Mouse (Mus musculus) embryo, embryonic 9.5 days (tissue): ENCODE measurements around the gene Cpeb3.
"Not testable (repeated sequence)": the region's sequence is repeated elsewhere in the genome, so short reads cannot be mapped to it uniquely, and the experiment has no call there.

ENCODE experiments used
- DNase-seq: peaks from one replicate; pipeline ENCODE4 v3.0.0-alpha.2; 2017; ENCODE audit errors: extremely low spot score

Cpeb3 gene

DNA sequence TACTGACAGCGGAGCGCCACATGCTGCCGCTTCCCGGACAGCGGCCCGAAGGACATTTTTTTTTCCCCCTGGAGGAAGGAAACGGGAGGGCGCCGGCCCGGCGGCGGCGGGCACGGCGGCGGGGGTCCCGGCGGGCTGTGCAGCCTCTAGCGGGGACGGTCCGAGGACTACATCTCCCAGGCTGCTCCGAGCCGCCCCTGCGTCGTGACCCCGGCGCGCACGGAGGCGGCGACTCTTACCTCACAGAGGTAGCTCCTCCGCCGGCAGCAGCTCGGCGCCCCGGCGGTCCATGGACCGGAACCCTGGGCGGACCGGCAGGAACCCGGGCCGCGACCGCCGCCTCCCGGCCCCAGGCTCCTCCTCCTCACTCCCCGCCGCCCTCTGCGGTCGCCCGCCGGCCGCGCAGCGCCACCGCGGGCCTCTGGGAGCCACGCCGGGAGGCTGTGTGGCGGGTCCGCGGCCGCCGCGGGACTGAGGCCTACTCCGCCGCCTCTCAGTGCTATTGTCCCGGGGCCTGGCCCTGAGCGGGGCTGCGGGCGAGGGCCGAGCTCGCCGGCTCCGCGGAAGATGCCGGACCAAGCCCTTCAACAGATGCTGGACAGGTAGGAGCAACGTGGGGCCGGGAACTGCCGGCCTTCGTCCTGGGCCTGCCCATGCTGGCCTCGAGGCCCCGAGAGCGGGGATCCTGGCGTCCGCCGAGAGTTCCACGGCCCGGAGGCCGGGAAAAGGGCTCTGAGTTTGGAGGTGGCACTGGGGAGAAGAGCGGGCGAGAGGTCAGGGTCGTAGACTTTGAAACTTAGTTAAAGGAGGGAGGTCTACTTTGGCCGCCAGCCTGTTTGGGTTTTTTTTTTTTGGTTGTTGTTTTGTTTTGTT lies 862 bp downstream of the Cpeb3 start, which contains the start of gene March5:
March5 (plus strand) TSS at position 241 of the 873 bp plus-strand sequence.
- DNase-seq: peak; percentile 87

DNA sequence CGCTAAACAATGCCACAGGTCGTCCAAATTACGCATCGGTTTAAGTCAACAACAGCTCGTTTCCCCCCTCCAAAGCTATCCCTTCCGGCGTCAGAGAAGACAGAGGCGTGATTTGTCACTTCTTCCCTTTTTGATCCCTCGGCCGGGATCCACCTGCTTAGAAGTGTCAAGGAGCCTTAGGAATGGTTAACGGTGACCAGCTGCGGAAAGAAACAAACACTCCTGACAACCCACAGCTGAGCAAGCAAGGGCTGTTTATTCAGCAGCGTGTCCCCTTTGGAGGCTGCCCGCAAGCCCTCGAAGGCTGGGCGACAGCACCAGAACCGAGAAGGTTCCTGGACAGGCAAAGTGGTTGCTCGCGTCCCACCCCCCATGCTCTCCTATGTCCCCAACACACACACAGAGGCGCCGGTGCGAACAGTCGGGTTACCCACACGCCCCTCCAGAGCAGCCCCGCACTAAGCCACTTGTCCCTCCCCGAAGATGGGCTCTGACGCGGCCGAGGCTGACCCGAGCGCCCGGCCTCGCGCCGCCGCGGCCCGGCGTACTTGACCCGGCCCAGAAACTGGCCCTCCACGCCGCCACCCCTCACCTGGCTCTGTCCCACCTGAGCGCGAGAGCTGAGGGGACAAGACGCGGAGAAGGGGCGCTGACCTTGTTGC lies 1.6 kb downstream of the Cpeb3 start:
- DNase-seq: peak; percentile 51

DNA sequence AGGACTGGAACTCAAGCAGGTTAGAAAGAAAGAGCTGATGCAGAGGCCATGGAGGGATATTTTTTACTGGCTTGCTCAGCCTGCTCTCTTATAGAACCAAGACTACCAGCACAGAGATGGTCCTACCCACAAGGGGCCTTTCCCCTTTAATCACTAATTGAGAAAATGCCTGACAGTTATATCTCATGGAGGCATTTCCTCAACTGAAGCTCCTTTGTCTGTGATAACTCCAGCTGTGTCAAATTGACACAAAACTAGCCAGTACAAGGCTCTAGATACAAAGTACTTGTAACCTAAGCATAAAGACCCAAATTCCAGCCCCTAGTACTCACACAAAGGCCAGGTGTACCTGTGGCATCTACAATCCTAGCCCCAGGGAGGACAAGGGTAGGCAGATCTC lies 3.2 kb downstream of the Cpeb3 start:
- not testable (repeated sequence) for DNase-seq

DNA sequence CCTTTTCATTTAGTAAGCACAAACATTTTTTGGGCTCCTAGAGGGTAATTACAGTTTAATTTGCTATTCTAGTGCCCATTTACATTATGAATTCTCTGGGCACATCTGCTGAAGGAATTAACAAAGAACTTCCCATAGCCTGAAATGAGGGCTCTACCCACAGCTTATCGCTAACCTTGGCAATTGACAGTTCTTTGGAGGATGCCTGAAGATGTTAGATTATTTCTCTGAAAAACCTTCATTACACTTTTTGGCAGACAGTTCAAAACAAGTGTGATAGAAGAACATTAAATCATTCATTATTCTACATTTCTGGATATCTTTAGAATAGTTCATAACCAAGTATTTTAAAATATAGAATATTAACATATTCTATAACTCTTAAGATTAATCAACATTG lies 5.0 kb downstream of the Cpeb3 start:
- no peak for DNase-seq

DNA sequence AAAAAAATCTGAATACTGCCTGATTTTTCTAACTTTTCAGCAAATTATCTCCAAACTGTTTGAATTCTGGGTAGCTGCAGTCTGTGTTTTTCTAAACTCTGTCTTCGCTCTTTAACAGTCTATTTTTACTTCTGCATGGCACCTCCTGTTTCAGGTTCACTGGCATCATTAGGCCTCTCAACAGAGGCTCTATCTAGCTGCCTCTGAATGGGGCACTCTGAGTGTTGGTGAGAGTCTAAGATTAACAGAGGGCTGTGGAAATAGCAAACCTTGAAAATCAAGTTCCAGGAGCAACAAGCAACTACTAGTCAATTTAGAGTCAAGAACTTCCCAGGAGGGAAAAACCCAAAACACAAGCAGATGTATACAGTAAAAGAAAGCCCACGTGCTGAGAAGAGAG lies 8.5 kb downstream of the Cpeb3 start:
- DNase-seq: no peak

DNA sequence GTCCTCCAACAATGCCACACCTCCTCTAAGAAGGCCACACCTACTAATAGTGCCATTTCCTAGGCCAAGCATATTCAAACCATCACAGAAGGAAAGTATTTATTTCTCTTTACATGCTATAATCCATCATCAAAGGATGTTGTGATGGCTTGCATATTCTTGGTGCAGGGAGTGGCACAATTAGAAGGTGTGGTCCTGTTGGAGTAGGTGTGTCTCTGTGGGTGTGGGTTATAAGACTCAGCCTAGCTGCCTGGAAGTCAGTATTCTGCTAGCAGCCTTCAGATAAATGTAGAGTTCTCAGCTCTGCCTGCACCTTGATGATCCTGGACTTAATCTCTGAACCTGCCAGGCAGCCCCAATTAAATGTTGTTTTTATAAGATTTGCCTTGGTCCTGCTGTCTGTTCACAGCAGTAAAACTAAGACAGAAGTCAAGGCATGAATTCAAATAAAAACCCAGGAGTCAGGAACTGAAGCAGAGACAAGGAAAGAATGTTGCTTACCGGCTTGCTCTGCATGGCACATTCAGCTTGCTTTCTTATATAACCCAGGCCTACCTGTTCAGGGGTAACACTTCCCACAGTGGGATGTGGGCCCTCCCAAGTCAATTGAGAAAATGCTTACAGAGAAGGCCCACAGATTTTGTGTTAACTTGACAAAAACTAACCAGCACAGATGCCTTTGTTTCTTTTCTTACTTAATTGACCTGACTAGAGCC lies 10.1 kb downstream of the Cpeb3 start:
- no peak for DNase-seq

DNA sequence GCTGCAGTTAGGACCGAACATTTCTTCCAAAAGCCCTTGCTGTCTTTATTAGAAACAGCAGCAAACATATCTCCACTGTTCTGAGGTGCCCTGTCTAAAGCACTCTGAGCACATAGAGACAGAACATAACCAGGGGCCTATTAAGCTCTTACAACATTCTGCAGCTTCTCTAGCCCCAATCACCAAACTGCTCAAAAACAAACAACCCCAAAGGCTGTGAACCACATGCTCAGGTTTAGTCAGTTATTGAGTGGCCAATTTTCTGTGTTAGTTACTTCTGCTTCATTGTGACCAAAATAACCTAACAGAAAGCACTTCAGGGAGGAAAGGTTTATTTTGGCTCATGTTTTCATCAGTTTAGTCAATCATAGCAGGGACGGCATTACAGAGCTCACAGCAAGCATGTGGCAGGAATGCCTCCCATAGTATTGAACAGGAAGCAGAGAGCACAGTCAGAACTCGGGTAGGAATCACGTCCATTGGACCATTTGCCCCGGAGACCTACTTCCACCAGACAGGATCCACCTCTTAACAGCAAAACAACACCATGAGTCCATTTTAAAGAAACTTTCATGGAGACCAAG lies 15.8 kb downstream of the Cpeb3 start:
- DNase-seq: no peak

DNA sequence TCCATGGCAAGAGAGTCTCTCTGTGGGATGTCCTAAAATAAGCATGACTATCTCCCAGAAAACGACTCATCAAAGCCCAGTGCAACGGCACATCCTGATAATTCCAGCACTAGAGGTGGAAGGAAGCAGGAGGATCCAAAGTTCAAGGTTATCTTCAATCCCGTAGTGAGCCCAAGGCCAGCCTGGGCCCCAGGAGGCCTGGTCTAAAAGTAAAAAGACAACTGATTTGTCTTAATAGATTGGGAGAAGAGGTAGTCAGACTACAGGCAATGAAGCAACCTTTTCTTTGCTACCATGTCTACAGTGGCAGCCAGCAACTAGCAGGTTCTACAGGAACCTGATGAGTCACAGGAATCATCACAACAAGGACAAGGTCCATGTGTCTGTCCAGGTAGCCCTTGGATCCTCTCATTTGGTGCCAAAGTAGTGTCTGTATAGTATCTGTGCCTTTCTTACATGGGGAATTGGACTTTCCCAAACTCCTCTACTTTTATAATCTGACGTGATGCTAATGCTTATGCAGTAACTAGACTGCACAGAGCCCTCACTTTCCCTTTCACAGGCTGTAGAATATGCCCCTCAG lies 19.9 kb downstream of the Cpeb3 start:
- no peak for DNase-seq

DNA sequence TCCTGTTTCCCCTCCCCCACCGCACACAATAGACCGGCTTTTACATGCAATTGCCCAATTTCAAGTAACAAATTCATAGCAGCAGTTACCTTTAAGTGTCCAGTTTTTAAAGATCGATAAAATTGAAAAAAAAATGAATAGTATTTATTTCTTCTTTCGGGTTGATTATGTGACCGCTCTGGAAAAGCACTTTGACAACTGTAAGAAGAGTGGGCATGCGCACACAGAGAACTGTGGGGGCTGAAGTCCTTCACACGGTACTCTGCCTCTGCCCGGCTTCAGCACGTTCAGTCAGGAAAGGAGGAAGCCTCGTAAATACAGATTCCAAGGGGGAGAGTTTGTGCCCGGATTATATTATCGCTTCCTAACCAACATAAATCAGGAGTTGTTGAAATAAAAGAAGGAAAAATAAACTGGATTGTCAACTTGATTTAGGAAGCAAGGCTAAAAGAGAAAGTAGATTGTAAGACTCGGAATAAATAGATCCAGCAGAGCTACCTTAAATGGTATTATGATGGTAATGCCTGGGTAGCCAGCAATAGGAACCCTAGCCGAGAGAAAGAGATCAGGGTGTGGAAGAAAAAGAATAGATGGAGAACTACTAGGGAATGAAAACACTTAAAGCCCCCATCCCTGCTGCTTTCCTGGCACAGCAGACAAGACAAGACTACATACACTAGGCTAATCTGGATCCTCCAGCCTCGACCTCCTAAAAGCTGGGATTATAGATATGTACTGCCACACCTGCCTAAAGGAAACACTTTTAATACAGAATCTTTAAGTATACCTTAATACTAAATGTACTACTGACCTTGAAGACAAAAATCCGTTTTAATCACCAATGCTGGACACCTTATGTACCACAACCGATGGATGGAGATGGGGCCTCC lies 30.3 kb downstream of the Cpeb3 start:
- peak; percentile 53 for DNase-seq

DNA sequence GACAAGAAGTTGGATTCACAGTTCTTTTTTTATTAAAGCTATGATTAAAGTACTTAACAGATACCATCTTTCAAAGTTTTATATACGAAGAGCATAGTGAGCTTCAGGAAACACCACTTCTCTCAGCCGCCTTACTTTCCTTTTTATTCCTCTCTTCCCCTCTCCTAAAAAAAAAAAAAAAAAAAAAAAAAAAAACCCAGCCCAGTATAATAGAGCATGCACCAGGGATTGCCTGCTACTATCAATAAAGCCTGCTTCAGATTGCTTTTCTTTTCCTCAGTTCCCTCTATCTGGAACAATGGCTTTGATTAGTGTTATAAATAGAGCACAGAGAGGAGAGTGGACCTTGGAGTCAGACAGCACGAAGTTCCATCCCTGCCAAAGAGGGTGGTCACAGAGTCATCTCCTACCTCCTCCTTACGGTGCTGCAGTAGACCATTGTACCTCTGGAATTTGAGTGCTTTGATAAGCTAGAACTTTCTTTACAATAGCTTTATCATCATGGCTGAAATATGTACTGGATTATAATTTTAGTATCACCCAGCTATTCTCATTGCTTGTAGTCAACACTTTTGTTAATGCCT lies 31.4 kb downstream of the Cpeb3 start:
- no peak for DNase-seq

DNA sequence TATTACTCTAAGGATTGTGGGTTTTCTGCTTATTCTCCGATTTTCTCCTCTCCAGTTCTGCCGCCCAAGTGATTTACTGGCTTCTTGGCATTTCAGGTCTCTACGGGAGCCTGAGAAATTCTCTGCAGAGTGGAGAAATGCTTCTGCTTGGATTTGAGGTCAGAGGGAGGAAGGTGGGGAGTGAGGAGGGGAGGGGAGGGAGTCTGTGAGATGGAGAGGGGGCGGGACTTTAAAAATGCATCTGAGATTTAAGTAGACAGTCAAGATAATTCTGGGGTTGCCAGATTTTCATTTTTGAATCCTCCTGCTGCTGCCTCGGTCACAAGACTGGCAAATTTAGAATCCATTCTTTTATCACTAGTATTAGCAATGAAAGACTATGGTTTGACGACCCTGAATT lies 32.5 kb downstream of the Cpeb3 start:
- DNase-seq: peak; percentile 17

DNA sequence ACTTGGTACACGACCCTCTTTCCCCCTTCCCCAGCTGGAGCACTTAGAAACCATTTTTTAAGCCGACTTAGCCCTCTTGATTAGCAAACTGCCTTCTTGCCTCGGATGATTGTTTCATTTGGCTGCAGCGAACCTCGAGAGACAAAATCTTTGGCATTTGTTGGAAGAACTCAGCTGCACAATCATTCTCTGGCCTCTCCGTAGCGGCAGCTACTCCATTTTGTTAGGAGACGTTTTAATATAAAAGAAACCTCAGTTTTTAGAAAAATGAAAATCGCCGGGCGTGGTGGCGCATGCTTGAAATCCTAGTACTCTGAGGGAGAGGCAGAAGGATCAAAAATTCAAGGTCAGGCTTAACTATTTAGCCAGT lies 33.0 kb downstream of the Cpeb3 start:
- no peak for DNase-seq

DNA sequence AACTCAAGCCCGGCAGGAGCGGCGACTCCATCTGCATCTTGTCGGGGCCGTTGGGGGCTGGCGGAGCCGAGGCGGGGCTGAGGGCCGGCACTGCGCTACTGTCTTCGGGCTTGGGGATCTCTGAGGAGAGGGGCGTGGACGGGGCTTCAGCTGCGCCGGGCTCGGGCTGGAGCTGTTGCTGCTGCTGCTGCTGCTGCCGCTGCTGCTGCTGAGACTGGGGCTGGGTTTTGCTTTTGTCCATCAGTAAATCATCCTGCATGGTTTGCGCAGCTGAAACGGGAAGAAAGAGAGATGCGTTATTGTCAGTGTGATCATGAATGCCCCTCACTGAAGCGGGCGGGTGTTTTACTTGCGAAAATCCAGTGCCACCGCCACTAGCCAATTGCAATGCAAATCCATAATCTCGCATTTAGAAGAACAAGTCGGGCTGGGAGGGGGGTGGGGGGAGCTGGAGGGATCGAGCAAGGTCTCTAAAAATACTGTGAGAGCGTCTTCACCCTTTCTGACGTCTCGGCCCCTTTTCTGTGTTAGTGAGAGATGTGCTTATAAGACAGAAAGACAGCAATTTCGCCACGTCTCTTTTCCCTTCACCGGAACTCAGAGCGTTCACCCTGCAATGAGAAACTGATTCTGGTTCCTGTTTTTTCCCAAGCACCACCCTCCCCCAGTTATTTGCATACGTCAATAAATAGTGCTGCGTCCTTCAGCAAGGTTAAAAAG lies 33.5 kb downstream of the Cpeb3 start:
- DNase-seq: peak; percentile 74

DNA sequence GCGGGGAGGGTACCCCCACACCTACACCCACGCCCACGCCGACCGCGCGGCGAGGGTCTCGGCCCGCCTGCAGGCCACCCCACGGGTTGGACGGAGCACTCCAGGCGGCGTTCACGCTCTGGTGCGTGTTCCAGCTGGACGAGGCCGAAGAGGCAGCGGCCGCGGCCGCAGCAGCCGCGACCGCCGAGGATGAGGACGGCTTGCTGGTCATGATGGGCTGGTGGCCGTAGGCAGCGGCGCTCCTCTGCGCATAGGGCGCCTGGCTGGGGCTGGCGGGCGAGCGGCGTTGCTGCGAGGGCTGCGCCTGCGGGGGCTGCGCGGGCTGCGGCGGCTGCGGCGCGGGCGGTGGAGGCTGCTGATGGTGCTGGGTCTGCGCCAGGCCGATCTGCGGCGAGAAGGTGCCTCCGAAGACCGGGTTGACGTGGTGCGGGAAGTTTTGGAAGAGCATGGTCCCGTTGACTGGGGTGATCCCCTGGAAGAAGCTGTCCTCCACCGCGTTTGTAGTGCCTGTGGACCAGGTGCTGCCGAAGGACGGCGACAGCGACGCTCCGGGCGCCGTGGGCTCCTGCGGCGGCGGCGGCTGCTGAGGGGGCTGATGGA lies 34.2 kb downstream of the Cpeb3 start:
- DNase-seq: peak; percentile 60

DNA sequence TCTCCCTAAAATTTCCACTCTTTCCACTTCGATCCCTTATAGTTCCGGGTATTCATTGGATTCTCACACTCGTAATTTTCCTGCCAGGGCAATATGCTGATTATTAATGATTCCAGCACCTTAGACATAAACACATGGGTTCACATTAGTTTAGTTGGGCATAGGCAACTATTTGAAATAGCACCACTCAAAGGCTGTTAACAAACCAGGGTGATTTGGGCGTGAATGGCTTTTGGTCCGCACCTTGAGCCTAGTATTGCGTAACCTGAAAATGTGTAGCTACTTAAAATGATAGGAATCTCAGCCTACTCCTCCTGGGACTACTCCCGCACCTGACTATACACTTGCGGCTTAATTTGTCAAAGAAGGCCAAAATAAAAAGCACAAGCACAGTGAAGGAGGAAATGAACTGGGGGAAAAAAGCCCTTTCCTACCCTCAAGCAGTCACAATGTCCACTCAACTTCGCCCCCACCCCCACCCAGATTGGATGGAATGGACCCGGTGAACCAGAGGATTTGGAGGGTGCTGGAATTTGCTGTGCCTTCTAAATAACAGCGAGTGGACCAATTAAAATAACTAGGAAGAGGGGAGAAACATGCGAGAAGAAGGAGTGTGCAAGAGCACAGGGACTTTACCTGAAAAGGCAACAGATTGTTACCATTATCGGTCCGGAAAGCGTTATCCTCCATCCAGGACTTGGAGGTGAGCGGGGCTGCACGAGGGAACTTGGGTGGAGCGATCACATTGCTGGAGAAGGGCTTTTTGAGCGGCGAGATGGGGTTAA lies 34.9 kb downstream of the Cpeb3 start:
- DNase-seq: no peak

DNA sequence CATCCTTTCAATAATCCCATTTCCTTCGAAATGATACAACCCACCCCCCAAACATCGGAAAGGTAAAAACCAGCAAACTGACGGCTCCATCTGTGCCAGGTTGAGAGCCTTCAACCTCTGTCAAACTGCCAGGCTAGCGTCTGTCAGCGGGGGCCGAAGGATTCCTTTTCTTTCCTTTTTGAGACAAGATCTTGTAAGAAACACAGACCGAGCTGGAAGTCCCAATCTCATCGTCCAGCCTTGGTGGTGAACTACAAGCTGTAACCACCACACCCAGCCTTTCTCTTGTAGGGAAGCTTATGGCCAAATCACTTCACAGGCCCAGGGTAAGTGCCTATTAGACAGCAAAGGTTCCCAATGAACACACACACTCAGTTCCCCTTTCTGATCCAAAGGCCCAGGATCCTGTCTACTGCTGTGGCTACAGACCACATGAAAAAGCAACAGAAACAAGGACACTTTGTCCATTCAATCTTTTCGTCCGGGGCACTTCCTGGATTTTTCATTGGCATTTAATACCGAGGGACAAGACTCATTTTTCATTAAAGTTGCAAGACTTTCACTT lies 35.8 kb downstream of the Cpeb3 start:
- no peak for DNase-seq

DNA sequence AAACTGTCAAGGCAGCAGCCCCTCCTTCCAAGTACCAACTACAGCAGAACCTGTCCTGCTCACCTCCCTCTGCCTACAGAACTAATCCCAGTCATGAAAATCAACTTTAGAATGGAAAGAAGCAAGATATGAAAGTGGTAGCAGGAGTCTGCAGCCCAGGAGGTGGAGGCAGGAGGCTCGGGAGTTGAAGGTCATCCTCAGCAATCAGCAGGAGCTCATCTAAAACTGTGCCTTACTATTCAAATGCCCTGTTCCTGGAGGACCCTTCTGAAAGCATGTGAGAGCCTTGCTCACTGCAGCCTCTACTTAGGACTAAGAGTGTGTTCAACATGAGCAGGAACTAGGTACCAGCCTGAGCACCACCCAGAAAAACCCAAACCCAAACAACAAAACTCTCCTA lies 36.3 kb downstream of the Cpeb3 start:
- DNase-seq: no peak

DNA sequence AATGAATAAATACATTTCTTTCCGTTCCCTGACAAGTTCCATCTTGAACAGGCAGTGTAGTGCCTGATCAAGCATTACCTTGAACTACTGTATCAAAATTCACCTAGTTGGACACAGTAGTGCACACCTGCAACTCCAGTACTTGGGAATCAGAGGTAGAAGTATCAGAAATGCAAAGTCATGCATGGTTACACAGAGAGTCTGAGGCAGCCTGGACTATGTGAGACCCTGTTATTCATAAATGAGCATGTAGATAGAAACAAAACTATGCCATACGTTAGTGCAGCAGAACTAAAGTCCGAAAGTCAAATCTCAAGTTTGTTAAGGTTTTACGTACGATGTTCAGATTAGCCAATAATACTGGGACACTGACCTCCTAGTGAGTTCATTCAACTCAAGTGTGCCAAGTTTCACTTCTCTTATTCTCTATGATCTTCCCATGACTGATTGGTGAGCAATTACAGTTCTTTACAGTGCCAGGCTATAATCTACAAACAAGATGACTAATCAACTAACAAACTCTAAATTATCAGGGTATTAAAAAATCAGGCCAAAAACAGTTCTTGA lies 51.5 kb downstream of the Cpeb3 start:
- DNase-seq: no peak
